Mouse (Mus musculus): ENCODE results near the gene Tmem39a.

Gene Tmem39a

GRCm38 (mm10) chr16:38602989-38603804, 44.7 kb downstream of the Tmem39a start:
- no peak for DNase-seq (ENCODE audit: low read depth, low spot score)
- Histone ChIP-seq H3K27me3 (ENCODE audit: control insufficient read depth, insufficient read depth, low read length, poor library complexity, severe bottlenecking) (no peaks in the 10 kb centered on the region), H3K36me3 (ENCODE audit: control insufficient read depth, insufficient read depth, low read length, poor library complexity, severe bottlenecking) (no peaks in the 10 kb centered on the region)

- no peak for DNase-seq (ENCODE audit: low read depth, low spot score)
- no peaks in the 10 kb centered on the region for H3K36me3 ChIP-seq (ENCODE audit: control insufficient read depth, insufficient read depth, low read length, poor library complexity, severe bottlenecking)
Measured at GRCm38 (mm10) chr16:38606509-38606908, 48.0 kb downstream of the Tmem39a start.

GRCm38 (mm10) chr16:38608687-38609086, 50.2 kb downstream of the Tmem39a start:
- H3K36me3 ChIP-seq (ENCODE audit: control insufficient read depth, insufficient read depth, low read length, poor library complexity, severe bottlenecking) = no peaks in the 10 kb centered on the region
- no peaks in the 10 kb centered on the region for H3K27me3 ChIP-seq (ENCODE audit: control insufficient read depth, insufficient read depth, low read length, poor library complexity, severe bottlenecking)
- DNase-seq (ENCODE audit: low read depth, low spot score) = no peak

More at GRCm38 (mm10) chr16:38606509-38606908, 48.0 kb downstream of the Tmem39a start:
- H3K27me3 ChIP-seq (ENCODE audit: control insufficient read depth, insufficient read depth, low read length, poor library complexity, severe bottlenecking) = no peaks in the 10 kb centered on the region

- DNase-seq (ENCODE audit: low read depth, low spot score) = no peak
- no peaks in the 10 kb centered on the region for H3K36me3 ChIP-seq (ENCODE audit: control insufficient read depth, insufficient read depth, low read length, poor library complexity, severe bottlenecking)
- H3K27me3 ChIP-seq (ENCODE audit: control insufficient read depth, insufficient read depth, low read length, poor library complexity, severe bottlenecking) = no peaks in the 10 kb centered on the region
Measured at GRCm38 (mm10) chr16:38609092-38609491, 50.6 kb downstream of the Tmem39a start.

- no peak for DNase-seq (ENCODE audit: low read depth, low spot score)
- Histone ChIP-seq H3K27me3 (ENCODE audit: control insufficient read depth, insufficient read depth, low read length, poor library complexity, severe bottlenecking) (no peaks in the 10 kb centered on the region), H3K36me3 (ENCODE audit: control insufficient read depth, insufficient read depth, low read length, poor library complexity, severe bottlenecking) (no peaks in the 10 kb centered on the region)
Measured at GRCm38 (mm10) chr16:38612646-38613045, 54.1 kb downstream of the Tmem39a start.

- Histone ChIP-seq H3K36me3 (ENCODE audit: control insufficient read depth, insufficient read depth, low read length, poor library complexity, severe bottlenecking) (no peaks in the 10 kb centered on the region), H3K27me3 (ENCODE audit: control insufficient read depth, insufficient read depth, low read length, poor library complexity, severe bottlenecking) (no peaks in the 10 kb centered on the region)
- DNase-seq (ENCODE audit: low read depth, low spot score) = no peak
Measured at GRCm38 (mm10) chr16:38613646-38614045, 55.1 kb downstream of the Tmem39a start.

- DNase-seq (ENCODE audit: low read depth, low spot score) = no peak
- H3K36me3 ChIP-seq (ENCODE audit: control insufficient read depth, insufficient read depth, low read length, poor library complexity, severe bottlenecking) = no peaks in the 10 kb centered on the region
Measured at GRCm38 (mm10) chr16:38617977-38618376, 59.5 kb downstream of the Tmem39a start.

GRCm38 (mm10) chr16:38619054-38619453, 60.6 kb downstream of the Tmem39a start:
- H3K36me3 ChIP-seq (ENCODE audit: control insufficient read depth, insufficient read depth, low read length, poor library complexity, severe bottlenecking) = no peaks in the 10 kb centered on the region
- peak; percentile 81 for DNase-seq (ENCODE audit: low read depth, low spot score)
- H3K27me3 ChIP-seq (ENCODE audit: control insufficient read depth, insufficient read depth, low read length, poor library complexity, severe bottlenecking) = no peaks in the 10 kb centered on the region

More at GRCm38 (mm10) chr16:38617977-38618376, 59.5 kb downstream of the Tmem39a start:
- H3K27me3 ChIP-seq (ENCODE audit: control insufficient read depth, insufficient read depth, low read length, poor library complexity, severe bottlenecking) = no peaks in the 10 kb centered on the region

GRCm38 (mm10) chr16:38620696-38621450, 62.4 kb downstream of the Tmem39a start:
- no peaks in the 10 kb centered on the region for H3K36me3 ChIP-seq (ENCODE audit: control insufficient read depth, insufficient read depth, low read length, poor library complexity, severe bottlenecking)
- no peaks in the 10 kb centered on the region for H3K27me3 ChIP-seq (ENCODE audit: control insufficient read depth, insufficient read depth, low read length, poor library complexity, severe bottlenecking)
- no peak for DNase-seq (ENCODE audit: low read depth, low spot score)

- Histone ChIP-seq H3K36me3 (ENCODE audit: control insufficient read depth, insufficient read depth, low read length, poor library complexity, severe bottlenecking) (no peaks in the 10 kb centered on the region), H3K27me3 (ENCODE audit: control insufficient read depth, insufficient read depth, low read length, poor library complexity, severe bottlenecking) (no peaks in the 10 kb centered on the region)
- DNase-seq (ENCODE audit: low read depth, low spot score) = peak; percentile 54
Measured at GRCm38 (mm10) chr16:38622283-38622682, 63.8 kb downstream of the Tmem39a start.

- no peak for DNase-seq (ENCODE audit: low read depth, low spot score)
- H3K36me3 ChIP-seq (ENCODE audit: control insufficient read depth, insufficient read depth, low read length, poor library complexity, severe bottlenecking) = no peaks in the 10 kb centered on the region
- H3K27me3 ChIP-seq (ENCODE audit: control insufficient read depth, insufficient read depth, low read length, poor library complexity, severe bottlenecking) = no peaks in the 10 kb centered on the region
Measured at GRCm38 (mm10) chr16:38624303-38624702, 65.8 kb downstream of the Tmem39a start.

- DNase-seq (ENCODE audit: low read depth, low spot score) = no peak
- Histone ChIP-seq H3K27me3 (ENCODE audit: control insufficient read depth, insufficient read depth, low read length, poor library complexity, severe bottlenecking) (no peaks in the 10 kb centered on the region), H3K36me3 (ENCODE audit: control insufficient read depth, insufficient read depth, low read length, poor library complexity, severe bottlenecking) (no peaks in the 10 kb centered on the region)
Measured at GRCm38 (mm10) chr16:38625411-38625810, 66.9 kb downstream of the Tmem39a start.

- Histone ChIP-seq H3K27me3 (ENCODE audit: control insufficient read depth, insufficient read depth, low read length, poor library complexity, severe bottlenecking) (no peaks in the 10 kb centered on the region), H3K36me3 (ENCODE audit: control insufficient read depth, insufficient read depth, low read length, poor library complexity, severe bottlenecking) (no peaks in the 10 kb centered on the region)
- no peak for DNase-seq (ENCODE audit: low read depth, low spot score)
Measured at GRCm38 (mm10) chr16:38625811-38626369, 67.4 kb downstream of the Tmem39a start.

GRCm38 (mm10) chr16:38632147-38632546, 73.6 kb downstream of the Tmem39a start:
- H3K36me3 ChIP-seq (ENCODE audit: control insufficient read depth, insufficient read depth, low read length, poor library complexity, severe bottlenecking) = no peaks in the 10 kb centered on the region
- H3K27me3 ChIP-seq (ENCODE audit: control insufficient read depth, insufficient read depth, low read length, poor library complexity, severe bottlenecking) = no peaks in the 10 kb centered on the region
- peak; percentile 71 for DNase-seq (ENCODE audit: low read depth, low spot score)

- Histone ChIP-seq H3K36me3 (ENCODE audit: control insufficient read depth, insufficient read depth, low read length, poor library complexity, severe bottlenecking) (no peaks in the 10 kb centered on the region), H3K27me3 (ENCODE audit: control insufficient read depth, insufficient read depth, low read length, poor library complexity, severe bottlenecking) (no peaks in the 10 kb centered on the region)
- DNase-seq (ENCODE audit: low read depth, low spot score) = no peak
Measured at GRCm38 (mm10) chr16:38635833-38636390, 77.4 kb downstream of the Tmem39a start.

All from splenic B cell, adult 2 months (primary cell).